Mouse (Mus musculus): ENCODE measurements around the gene L1cam. TPM values are rescaled to one million over a fixed set of nuclear protein-coding genes. Genes with fewer than 3 reads are reported as not detected.

The L1cam gene
- polyA plus RNA-seq, 1 experiment from 2014 or later: 0.54 TPM

DNA sequence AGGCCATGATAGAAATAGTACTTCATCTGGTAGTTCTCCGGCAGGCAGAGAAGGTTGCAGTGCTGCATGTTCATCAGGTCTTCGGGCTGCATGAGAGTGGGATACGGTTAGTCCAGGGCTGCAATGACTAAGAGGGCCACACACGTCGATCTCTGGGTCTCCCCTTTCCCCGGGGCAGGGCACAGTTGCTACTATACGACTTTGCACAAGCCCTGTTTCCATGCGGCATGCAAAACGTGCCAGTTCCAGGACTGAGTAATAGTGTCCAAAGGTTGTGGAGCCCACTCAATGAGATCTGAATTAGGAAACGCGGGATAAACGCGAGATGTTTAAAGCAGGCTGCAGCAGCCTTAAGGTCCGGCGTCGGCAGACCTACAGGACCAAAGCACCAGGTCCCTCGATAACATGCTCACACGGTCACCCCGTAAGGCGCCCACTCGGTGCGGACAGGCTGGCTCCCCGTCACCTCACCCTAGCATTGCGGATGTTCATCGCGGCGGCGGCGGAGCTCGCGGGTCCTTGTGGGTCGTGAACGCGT lies 25.4 kb upstream of the L1cam start:
- Histone ChIP-seq H3K27me3 (ENCODE audit: control insufficient read depth, insufficient read depth, low read length) (no peaks in the 10 kb centered on the region), H3K4me2 (ENCODE audit: low read length) (peak overlapping the region; percentile 69), H3K4me3 (ENCODE audit: control insufficient read depth in 1 of 2, insufficient read depth in 1 of 2, low read depth in 1 of 2, low read length in 2 of 2) (peak overlapping the region; percentile 51 to 65), H3K36me3 (ENCODE audit: control insufficient read depth, insufficient read depth, low read length) (peaks cover 46% of the 10 kb centered on the region), H3K27ac (replicated peaks in 1 of 2; ENCODE audit: control insufficient read depth in 1 of 2, insufficient read depth in 1 of 2, low read depth in 2 of 2, low read length in 2 of 2) (peak overlapping the region; percentile 79 to 83), H3K9me3 (ENCODE audit: control insufficient read depth, low read length) (no peaks in the 10 kb centered on the region), H3K9ac (ENCODE audit: low read length) (peak overlapping the region; percentile 80), H3K4me1 (ENCODE audit: control insufficient read depth in 2 of 2, insufficient read depth in 2 of 2, low read length in 2 of 2) (0 out of 4 replicates have a peak, but pooled peaks cover 0 to 4% of the 10 kb centered on the region in 2 experiments)
- 15% methylated on average over 34 of the region's 34 CpGs for WGBS
- ATAC-seq (ENCODE audit: insufficient number of reproducible peaks, insufficient read depth, low FRiP score, low read depth): peak; percentile 27; the same call in 1 of the 2 replicates

GRCm38 (mm10) chrX:73918631-73919030 lies 22.7 kb upstream of the L1cam start:
- Histone ChIP-seq H3K27me3 (ENCODE audit: control insufficient read depth, insufficient read depth, low read length) (no peaks in the 10 kb centered on the region), H3K9ac (ENCODE audit: low read length) (no peak overlapping the region), H3K27ac (replicated peaks in 1 of 2; ENCODE audit: control insufficient read depth in 1 of 2, insufficient read depth in 1 of 2, low read depth in 2 of 2, low read length in 2 of 2) (no peak overlapping the region), H3K4me1 (ENCODE audit: control insufficient read depth in 2 of 2, insufficient read depth in 2 of 2, low read length in 2 of 2) (0 out of 4 replicates have a peak, but pooled peaks cover 0 to 4% of the 10 kb centered on the region in 2 experiments), H3K36me3 (ENCODE audit: control insufficient read depth, insufficient read depth, low read length) (peaks cover 32% of the 10 kb centered on the region), H3K4me2 (ENCODE audit: low read length) (no peak overlapping the region), H3K4me3 (ENCODE audit: control insufficient read depth in 1 of 2, insufficient read depth in 1 of 2, low read depth in 1 of 2, low read length in 2 of 2) (no peak overlapping the region), H3K9me3 (ENCODE audit: control insufficient read depth, low read length) (no peaks in the 10 kb centered on the region)
- 74% methylated on average over 5 of the region's 5 CpGs for WGBS
- ATAC-seq (ENCODE audit: insufficient number of reproducible peaks, insufficient read depth, low FRiP score, low read depth): no peak

GRCm38 (mm10) chrX:73916945-73917344 lies 21.0 kb upstream of the L1cam start:
- Histone ChIP-seq H3K9me3 (ENCODE audit: control insufficient read depth, low read length) (no peaks in the 10 kb centered on the region), H3K4me1 (ENCODE audit: control insufficient read depth in 2 of 2, insufficient read depth in 2 of 2, low read length in 2 of 2) (0 out of 4 replicates have a peak, but pooled peaks cover 0 to 4% of the 10 kb centered on the region in 2 experiments), H3K27ac (replicated peaks in 1 of 2; ENCODE audit: control insufficient read depth in 1 of 2, insufficient read depth in 1 of 2, low read depth in 2 of 2, low read length in 2 of 2) (no peak overlapping the region), H3K36me3 (ENCODE audit: control insufficient read depth, insufficient read depth, low read length) (peaks cover 32% of the 10 kb centered on the region), H3K27me3 (ENCODE audit: control insufficient read depth, insufficient read depth, low read length) (no peaks in the 10 kb centered on the region), H3K9ac (ENCODE audit: low read length) (no peak overlapping the region), H3K4me3 (ENCODE audit: control insufficient read depth in 1 of 2, insufficient read depth in 1 of 2, low read depth in 1 of 2, low read length in 2 of 2) (no peak overlapping the region), H3K4me2 (ENCODE audit: low read length) (no peak overlapping the region)
- 75% methylated on average over 8 of the region's 8 CpGs for WGBS
- no peak for ATAC-seq (ENCODE audit: insufficient number of reproducible peaks, insufficient read depth, low FRiP score, low read depth)

- H3K4me3 ChIP-seq (ENCODE audit: control insufficient read depth in 1 of 2, insufficient read depth in 1 of 2, low read depth in 1 of 2, low read length in 2 of 2): peak overlapping the region; percentile 18 to 25
- no peaks in the 10 kb centered on the region for H3K9me3 ChIP-seq (ENCODE audit: control insufficient read depth, low read length)
- H3K27me3 ChIP-seq (ENCODE audit: control insufficient read depth, insufficient read depth, low read length): no peaks in the 10 kb centered on the region
- H3K9ac ChIP-seq (ENCODE audit: low read length): peak overlapping the region; percentile 44; the same call in 1 of the 2 replicates
- 29% methylated on average over 31 of the region's 31 CpGs for WGBS
- no peaks in the 10 kb centered on the region; a peak in 1 of 4 replicates for H3K4me1 ChIP-seq (ENCODE audit: control insufficient read depth in 2 of 2, insufficient read depth in 2 of 2, low read length in 2 of 2)
- peaks cover 31% of the 10 kb centered on the region for H3K36me3 ChIP-seq (ENCODE audit: control insufficient read depth, insufficient read depth, low read length)
- H3K27ac ChIP-seq (replicated peaks in 1 of 2; ENCODE audit: control insufficient read depth in 1 of 2, insufficient read depth in 1 of 2, low read depth in 2 of 2, low read length in 2 of 2): peak overlapping the region; percentile 83
- peak; percentile 94 for ATAC-seq (ENCODE audit: insufficient number of reproducible peaks, insufficient read depth, low FRiP score, low read depth)
- H3K4me2 ChIP-seq (ENCODE audit: low read length): peak overlapping the region; percentile 55
These were observed 19.2 kb upstream of the L1cam start for GRCm38 (mm10) chrX:73914827-73915703.

DNA sequence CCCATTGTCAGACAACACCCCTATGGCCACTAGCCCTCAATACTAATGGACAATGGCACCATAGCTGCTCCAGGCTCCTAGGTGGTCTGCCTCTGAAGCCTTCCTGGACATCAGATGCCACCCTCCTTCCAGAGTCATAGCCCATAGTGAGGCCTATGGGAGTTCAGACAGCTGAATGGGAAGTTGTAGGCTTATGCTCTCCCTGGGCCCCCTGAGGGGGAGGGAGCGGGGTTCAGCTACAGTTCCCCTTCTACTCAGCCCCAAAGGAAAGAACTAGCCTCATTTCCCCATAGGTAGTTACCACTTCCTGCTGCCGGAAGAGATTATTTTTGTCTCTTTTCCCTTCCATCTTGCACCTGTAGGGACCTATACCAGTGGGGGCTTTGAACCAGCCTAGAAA lies 15.7 kb upstream of the L1cam start:
- WGBS: 75% methylated on average over 2 of the region's 2 CpGs
- Histone ChIP-seq H3K4me2 (ENCODE audit: low read length) (no peak overlapping the region), H3K27ac (replicated peaks in 1 of 2; ENCODE audit: control insufficient read depth in 1 of 2, insufficient read depth in 1 of 2, low read depth in 2 of 2, low read length in 2 of 2) (no peak overlapping the region)

DNA sequence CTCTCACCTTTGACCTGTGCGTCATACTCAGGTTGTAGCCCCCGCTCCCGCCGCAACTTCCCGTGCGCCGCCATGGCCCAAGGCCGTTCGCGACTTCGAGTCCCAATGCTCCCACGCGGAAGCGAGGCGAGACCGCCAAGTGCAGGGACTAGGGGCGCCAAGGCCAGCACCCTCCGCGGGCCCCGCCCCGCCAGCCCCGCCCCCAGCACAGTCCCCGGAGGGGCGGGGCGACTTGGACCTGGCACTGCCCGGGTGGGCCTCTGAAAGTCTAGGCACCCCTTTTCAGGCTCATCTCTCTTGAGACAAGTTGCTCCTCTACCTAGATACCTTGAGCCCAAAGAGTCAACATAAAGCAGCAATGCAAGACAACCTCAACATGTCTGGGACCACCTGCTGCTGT lies 15.3 kb upstream of the L1cam start:
- Histone ChIP-seq H3K4me2 (ENCODE audit: low read length) (peak overlapping the region; percentile 38), H3K9ac (ENCODE audit: low read length) (no peak overlapping the region), H3K9me3 (ENCODE audit: control insufficient read depth, low read length) (no peaks in the 10 kb centered on the region), H3K27me3 (ENCODE audit: control insufficient read depth, insufficient read depth, low read length) (no peaks in the 10 kb centered on the region; the same call in 1 of the 2 replicates), H3K4me1 (ENCODE audit: control insufficient read depth in 2 of 2, insufficient read depth in 2 of 2, low read length in 2 of 2) (no peaks in the 10 kb centered on the region; a peak in 1 of 4 replicates), H3K4me3 (ENCODE audit: control insufficient read depth in 1 of 2, insufficient read depth in 1 of 2, low read depth in 1 of 2, low read length in 2 of 2) (peak overlapping the region; percentile 2 to 12; a peak in 3 of 4 replicates), H3K36me3 (ENCODE audit: control insufficient read depth, insufficient read depth, low read length) (no peaks in the 10 kb centered on the region), H3K27ac (replicated peaks in 1 of 2; ENCODE audit: control insufficient read depth in 1 of 2, insufficient read depth in 1 of 2, low read depth in 2 of 2, low read length in 2 of 2) (no peak overlapping the region)
- 0 out of 2 replicates have a peak, but pooled peaks have one; percentile 27 for ATAC-seq (ENCODE audit: insufficient number of reproducible peaks, insufficient read depth, low FRiP score, low read depth)
- WGBS: 13% methylated on average over 23 of the region's 26 CpGs

More for the DNA sequence above, 15.7 kb upstream of the L1cam start:
- no peak overlapping the region for H3K4me3 ChIP-seq (ENCODE audit: control insufficient read depth in 1 of 2, insufficient read depth in 1 of 2, low read depth in 1 of 2, low read length in 2 of 2)
- H3K27me3 ChIP-seq (ENCODE audit: control insufficient read depth, insufficient read depth, low read length): no peaks in the 10 kb centered on the region; the same call in 1 of the 2 replicates
- H3K4me1 ChIP-seq (ENCODE audit: control insufficient read depth in 2 of 2, insufficient read depth in 2 of 2, low read length in 2 of 2): no peaks in the 10 kb centered on the region; a peak in 1 of 4 replicates
- ATAC-seq (ENCODE audit: insufficient number of reproducible peaks, insufficient read depth, low FRiP score, low read depth): no peak
- H3K36me3 ChIP-seq (ENCODE audit: control insufficient read depth, insufficient read depth, low read length): no peaks in the 10 kb centered on the region
- no peak overlapping the region for H3K9ac ChIP-seq (ENCODE audit: low read length)
- no peaks in the 10 kb centered on the region for H3K9me3 ChIP-seq (ENCODE audit: control insufficient read depth, low read length)

DNA sequence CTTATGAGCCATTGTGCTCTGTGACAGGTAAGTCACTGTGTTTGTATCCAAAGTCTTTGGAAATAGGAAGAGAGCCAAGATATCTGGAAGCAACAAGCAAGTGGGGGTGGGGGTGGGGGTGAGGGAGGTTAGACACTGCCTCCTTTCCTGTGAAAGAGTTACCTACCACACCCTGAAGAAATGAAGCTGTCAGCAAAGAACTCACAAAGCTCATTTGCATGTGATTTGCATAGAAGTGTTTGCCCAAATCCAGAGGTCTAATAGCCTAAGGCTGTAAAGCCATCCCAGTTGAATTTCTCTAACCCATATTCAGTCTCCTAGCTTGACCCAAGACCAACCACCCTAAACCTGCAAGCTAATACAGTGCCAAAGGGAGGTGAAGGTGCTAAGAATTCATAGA lies 14.5 kb upstream of the L1cam start:
- Histone ChIP-seq H3K4me3 (ENCODE audit: control insufficient read depth in 1 of 2, insufficient read depth in 1 of 2, low read depth in 1 of 2, low read length in 2 of 2) (peak overlapping the region in 1 of 2 experiments; percentile 2; a peak in 1 of 4 replicates), H3K4me1 (ENCODE audit: control insufficient read depth in 2 of 2, insufficient read depth in 2 of 2, low read length in 2 of 2) (no peaks in the 10 kb centered on the region; a peak in 1 of 4 replicates), H3K9ac (ENCODE audit: low read length) (no peak overlapping the region), H3K4me2 (ENCODE audit: low read length) (no peak overlapping the region), H3K36me3 (ENCODE audit: control insufficient read depth, insufficient read depth, low read length) (no peaks in the 10 kb centered on the region), H3K27ac (replicated peaks in 1 of 2; ENCODE audit: control insufficient read depth in 1 of 2, insufficient read depth in 1 of 2, low read depth in 2 of 2, low read length in 2 of 2) (no peak overlapping the region), H3K9me3 (ENCODE audit: control insufficient read depth, low read length) (no peaks in the 10 kb centered on the region), H3K27me3 (ENCODE audit: control insufficient read depth, insufficient read depth, low read length) (no peaks in the 10 kb centered on the region; the same call in 1 of the 2 replicates)
- ATAC-seq (ENCODE audit: insufficient number of reproducible peaks, insufficient read depth, low FRiP score, low read depth): no peak
